Comparison of ENCODE assay signal across 40 mouse cellular contexts in genomic region chrX:57081496-57081895, GRCm38 (mm10). TPM values are rescaled to one million over a fixed set of nuclear protein-coding genes. Genes with fewer than 3 reads are reported as not detected.
DNase-seq lines count a peak whose midpoint lies in the region; ATAC-seq lines count a peak whose summit lies in the region.
"Had no signal": no experiment of that assay in that cellular context is flagged by ENCODE, and none has a peak within 500 bp of the region (broad histone marks: within the 10 kb centered on the region; RNA-seq: fewer than 3 reads in every experiment).

No protein-coding gene starts in this region.

- WGBS in hindbrain, embryonic 11.5 days = 82% methylated on average over 5 of the region's 5 CpGs

- no peaks in the 10 kb centered on the region for H3K4me1 ChIP-seq in hindbrain, embryonic 11.5 days (replicated peaks; ENCODE audit: control insufficient read depth, insufficient read depth, low read length)
- H3K4me1 ChIP-seq: forebrain, embryonic 12.5 days; heart, embryonic 15.5 days; intestine, embryonic 15.5 days; limb, embryonic 10.5 days; limb, embryonic 15.5 days; lung, embryonic 15.5 days had no signal

- no peak for ATAC-seq in hindbrain, embryonic 11.5 days (ENCODE audit: low FRiP score)
- ATAC-seq: hindbrain, embryonic 16.5 days; intestine, embryonic 15.5 days; midbrain, embryonic 16.5 days had no signal

- no peaks in the 10 kb centered on the region for H3K9me3 ChIP-seq in hindbrain, embryonic 11.5 days (ENCODE audit: control insufficient read depth, low read length)
- H3K9me3 ChIP-seq: forebrain, embryonic 12.5 days; G1E; heart, embryonic 15.5 days; intestine, embryonic 15.5 days; limb, embryonic 10.5 days; limb, embryonic 15.5 days; lung, embryonic 15.5 days had no signal

- peak; percentile 33 to 56 for DNase-seq in adrenal gland, adult (ENCODE audit: inconsistent age in 2 of 2, low spot score in 1 of 2)
- DNase-seq in adrenal gland, adult 18-20 months (ENCODE audit: low spot score in 2 of 2) = no peak
- peak; percentile 19 for DNase-seq in 3T3-L1 (ENCODE audit: low read depth, low spot score)
- peak; percentile 13 for DNase-seq in adrenal gland, postnatal 14 days
- peak; percentile 23 for DNase-seq in lung, postnatal 10 days
- no peak for DNase-seq in layer of hippocampus, adult 9-10 months (ENCODE audit: low spot score)
- DNase-seq in frontal cortex, postnatal 36 days (ENCODE audit: low spot score in 2 of 2) = no peak
- DNase-seq in hindbrain, embryonic 11.5 days (ENCODE audit: low spot score) = no peak
- DNase-seq: cerebellum, adult 11 months; cerebellum, adult 9-10 months; embryo, embryonic 11 days; gastrocnemius, postnatal 14 days; kidney, adult 8-10 months; kidney, postnatal 4 days; layer of hippocampus, postnatal 36 days; right cerebral cortex, postnatal 25 days; thymus, postnatal 14 days had no signal

- H3K27ac ChIP-seq in hindbrain, embryonic 11.5 days (ENCODE audit: low read depth, low read length) = no peak overlapping the region
- H3K27ac ChIP-seq: forebrain, embryonic 12.5 days; heart, embryonic 15.5 days; intestine, embryonic 15.5 days; kidney, postnatal 0 days; limb, embryonic 10.5 days; limb, embryonic 15.5 days; liver, embryonic 14.5 days; lung, embryonic 15.5 days had no signal

- no peak overlapping the region for H3K4me2 ChIP-seq in hindbrain, embryonic 11.5 days (replicated peaks; ENCODE audit: low read depth, low read length)
- H3K4me2 ChIP-seq: forebrain, embryonic 12.5 days; heart, embryonic 15.5 days; intestine, embryonic 15.5 days; limb, embryonic 15.5 days; lung, embryonic 15.5 days; midbrain, embryonic 11.5 days had no signal

- H3K27me3 ChIP-seq in hindbrain, embryonic 11.5 days (ENCODE audit: control insufficient read depth, insufficient read depth, low read length) = no peaks in the 10 kb centered on the region
- H3K27me3 ChIP-seq: forebrain, embryonic 12.5 days; heart, embryonic 15.5 days; intestine, embryonic 15.5 days; limb, embryonic 15.5 days; lung, embryonic 15.5 days had no signal

- no peak overlapping the region for H3K4me3 ChIP-seq in hindbrain, embryonic 11.5 days (ENCODE audit: low read depth, low read length)
- H3K4me3 ChIP-seq: erythroblast, embryonic 14.5 days; forebrain, embryonic 12.5 days; heart, embryonic 15.5 days; intestine, embryonic 15.5 days; limb, embryonic 10.5 days; limb, embryonic 15.5 days; lung, embryonic 15.5 days had no signal

- no peaks in the 10 kb centered on the region for H3K36me3 ChIP-seq in hindbrain, embryonic 11.5 days (ENCODE audit: control insufficient read depth, insufficient read depth, low read length)
- H3K36me3 ChIP-seq: forebrain, embryonic 12.5 days; G1E; heart, embryonic 15.5 days; intestine, embryonic 15.5 days; limb, embryonic 10.5 days; limb, embryonic 15.5 days; lung, embryonic 15.5 days had no signal

- no peak overlapping the region for H3K9ac ChIP-seq in hindbrain, embryonic 11.5 days (ENCODE audit: low read depth, low read length)
- H3K9ac ChIP-seq: forebrain, embryonic 12.5 days; heart, embryonic 15.5 days; intestine, embryonic 15.5 days; limb, embryonic 15.5 days; liver, embryonic 14.5 days; lung, embryonic 15.5 days had no signal

RNA-seq across cellular contexts. Expression of gene Vgll1, which starts 6.4 kb away (rescaled TPM):
- total RNA-seq in adrenal gland, adult 18-20 months (2021) = not detected
- total RNA-seq in adrenal gland, postnatal 14 days (2021) = not detected in 2 replicates
- polyA plus RNA-seq in hindbrain, embryonic 11.5 days (2014; fragmentation: Nextera tagmentation; extraction: Ambion mirVana) = 0.21 and 0.23 TPM in 2 replicates
- total RNA-seq: gastrocnemius, postnatal 14 days; granulocyte monocyte progenitor cell, adult 5-6 weeks; hematopoietic stem cell, adult 5-6 weeks; layer of hippocampus, adult 8-10 months; layer of hippocampus, postnatal 36 days; left cerebral cortex, postnatal 10 days; megakaryocyte, adult 5-6 weeks; neutrophil, adult 5-6 weeks had no signal
- polyA plus RNA-seq: erythroblast, embryonic 14.5 days; G1E; heart, embryonic 15.5 days; hindbrain, embryonic 16.5 days; intestine, embryonic 15.5 days; liver, embryonic 14.5 days; lung, embryonic 15.5 days; midbrain, embryonic 16.5 days; neural tube, embryonic 11.5 days had no signal

RNA-seq across cellular contexts. Expression of gene Htatsf1, which starts 28.1 kb away (rescaled TPM):
- total RNA-seq in adrenal gland, adult 18-20 months (2021) = 10 to 100 TPM; 37.1 to 41.7 TPM
- 40.9 and 41.9 TPM in 2 replicates for total RNA-seq in adrenal gland, postnatal 14 days (2021)
- polyA plus RNA-seq in hindbrain, embryonic 11.5 days (2014; fragmentation: Nextera tagmentation; extraction: Ambion mirVana) = 92.3 and 97.4 TPM in 2 replicates

RNA-seq across cellular contexts. Expression of gene Brs3, which starts 38.6 kb away (rescaled TPM):
- not detected for total RNA-seq in adrenal gland, adult 18-20 months (2021)
- not detected in 2 replicates for total RNA-seq in adrenal gland, postnatal 14 days (2021)
- polyA plus RNA-seq in hindbrain, embryonic 11.5 days (2014; fragmentation: Nextera tagmentation; extraction: Ambion mirVana) = not detected in 2 replicates
- total RNA-seq: gastrocnemius, postnatal 14 days; granulocyte monocyte progenitor cell, adult 5-6 weeks; hematopoietic stem cell, adult 5-6 weeks; layer of hippocampus, adult 8-10 months; megakaryocyte, adult 5-6 weeks; neutrophil, adult 5-6 weeks had no signal
- polyA plus RNA-seq: embryonic facial prominence, embryonic 14.5 days; erythroblast, embryonic 14.5 days; forebrain, embryonic 12.5 days; G1E; heart, embryonic 15.5 days; intestine, embryonic 15.5 days; kidney, postnatal 0 days; limb, embryonic 10.5 days; limb, embryonic 15.5 days; liver, embryonic 14.5 days; lung, embryonic 15.5 days; midbrain, embryonic 11.5 days; neural tube, embryonic 11.5 days; stomach, embryonic 16.5 days; urinary bladder, adult 2 months had no signal

Comparison
In these comparisons a context has a peak if more than half of its experiments do, and no peak if none do; other contexts are left out.
1. DNase-seq: peak in adrenal gland, adult (2 of 2), 3T3-L1 (single experiment), adrenal gland, postnatal 14 days (single experiment) and lung, postnatal 10 days (single experiment); none in adrenal gland, adult 18-20 months (0 of 2), layer of hippocampus, adult 9-10 months (single experiment), frontal cortex, postnatal 36 days (0 of 2) and hindbrain, embryonic 11.5 days (single experiment).